Mouse (Mus musculus): Measurements from ENCODE around the gene Itgb4. TPM values are rescaled to one million over a fixed set of nuclear protein-coding genes. Genes with fewer than 3 reads are reported as not detected.

Itgb4 gene
- polyA plus RNA-seq, 1 experiment from 2014 or later: 5.5 TPM

DNA sequence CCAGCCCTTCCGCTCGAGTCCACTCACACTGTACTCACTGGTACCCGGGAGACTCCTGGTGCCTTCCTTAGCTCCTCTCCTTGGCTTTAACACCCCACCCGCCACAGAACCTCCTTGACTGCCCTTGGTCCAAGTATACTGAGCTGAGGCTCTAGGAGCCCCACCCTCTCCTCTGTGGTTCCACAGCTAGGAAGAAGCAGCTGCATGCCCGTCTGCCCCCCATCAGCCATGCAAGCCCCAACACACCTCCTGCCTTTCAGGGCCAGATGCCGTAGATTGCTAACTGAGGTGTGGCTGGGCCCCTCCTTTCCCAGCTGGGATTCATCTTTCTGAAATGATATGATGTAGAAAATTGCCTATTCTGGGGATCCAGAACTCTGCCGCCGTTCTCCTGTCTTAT, 29.3 kb upstream of the Itgb4 start:
- 85% methylated on average over 8 of the region's 8 CpGs for WGBS
- Histone ChIP-seq H3K36me3 (ENCODE audit: control insufficient read depth, insufficient read depth, low read length) (peaks cover 82% of the 10 kb centered on the region), H3K27me3 (replicated peaks; ENCODE audit: control insufficient read depth, insufficient read depth, low read length) (no peaks in the 10 kb centered on the region), H3K9ac (ENCODE audit: low read length) (no peak overlapping the region), H3K4me1 (replicated peaks; ENCODE audit: control insufficient read depth, insufficient read depth, low read length) (no peaks in the 10 kb centered on the region), H3K4me2 (ENCODE audit: low read length) (no peak overlapping the region), H3K27ac (ENCODE audit: low read depth) (no peak overlapping the region), H3K4me3 (ENCODE audit: low read depth, low read length) (no peak overlapping the region), H3K9me3 (ENCODE audit: control insufficient read depth, low read length) (no peaks in the 10 kb centered on the region)
- no peak for DNase-seq (ENCODE audit: low spot score)
- ATAC-seq (replicated peaks; ENCODE audit: low FRiP score, low TSS enrichment, low read depth): no peak

DNA sequence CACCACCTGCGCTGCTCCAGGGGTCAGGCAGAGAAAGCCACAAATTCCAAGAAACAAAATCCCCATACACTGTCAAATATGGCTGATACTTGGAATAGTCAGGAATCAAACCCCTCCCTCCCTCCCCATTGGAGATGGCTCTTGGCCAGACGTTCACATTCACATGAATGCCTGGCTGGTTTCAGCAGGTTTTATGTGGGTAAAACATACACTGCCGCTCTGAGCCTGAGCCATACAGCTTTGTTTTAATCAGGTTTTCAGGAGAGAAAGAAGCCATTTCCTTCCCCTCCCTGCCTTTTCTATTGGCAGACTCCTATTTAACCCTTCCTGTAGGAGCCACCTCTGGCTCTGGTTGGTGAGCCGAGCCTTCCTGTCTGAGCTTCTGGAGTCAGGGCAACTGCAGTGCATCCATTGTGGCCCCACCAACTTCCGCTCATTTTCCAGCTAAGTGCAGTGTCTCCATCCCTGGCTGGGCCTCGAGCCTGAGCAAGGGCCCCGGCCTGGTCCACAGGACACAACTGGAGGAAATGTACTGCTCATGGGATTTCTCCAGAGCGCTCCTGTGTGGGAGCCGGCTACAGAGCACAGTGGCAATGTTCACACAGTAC, 28.2 kb upstream of the Itgb4 start:
- no peak overlapping the region for H3K4me3 ChIP-seq (ENCODE audit: low read depth, low read length)
- H3K27me3 ChIP-seq (replicated peaks; ENCODE audit: control insufficient read depth, insufficient read depth, low read length): no peaks in the 10 kb centered on the region
- no peaks in the 10 kb centered on the region for H3K9me3 ChIP-seq (ENCODE audit: control insufficient read depth, low read length)
- WGBS: 91% methylated on average over 9 of the region's 9 CpGs
- no peak overlapping the region for H3K27ac ChIP-seq (ENCODE audit: low read depth)
- H3K4me1 ChIP-seq (replicated peaks; ENCODE audit: control insufficient read depth, insufficient read depth, low read length): no peaks in the 10 kb centered on the region
- DNase-seq (ENCODE audit: low spot score) (no peak), ATAC-seq (replicated peaks; ENCODE audit: low FRiP score, low TSS enrichment, low read depth) (no peak)
- H3K36me3 ChIP-seq (ENCODE audit: control insufficient read depth, insufficient read depth, low read length): peaks cover 80% of the 10 kb centered on the region
- no peak overlapping the region for H3K9ac ChIP-seq (ENCODE audit: low read length)
- H3K4me2 ChIP-seq (ENCODE audit: low read length): no peak overlapping the region

DNA sequence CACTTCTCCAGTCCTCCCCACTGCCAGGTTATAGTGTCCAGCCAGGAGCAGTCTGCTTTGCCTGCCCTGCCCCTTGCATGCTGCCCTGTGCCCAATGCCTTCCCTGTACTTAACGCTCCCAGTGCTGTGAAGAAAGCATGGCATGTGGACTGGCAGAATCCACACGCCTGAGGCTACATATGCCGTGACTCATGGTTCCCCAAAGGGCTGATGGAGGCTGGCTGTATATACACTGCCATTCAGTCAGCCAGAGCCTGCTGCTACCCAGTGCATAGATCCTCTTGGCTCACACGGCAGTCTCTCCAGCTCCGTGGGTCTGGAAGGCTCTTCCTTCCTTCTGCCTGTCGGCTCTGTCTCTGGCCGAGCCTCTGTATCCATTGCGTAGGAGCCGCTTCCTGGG, 26.2 kb upstream of the Itgb4 start:
- WGBS: 90% methylated on average over 9 of the region's 9 CpGs
- ATAC-seq (replicated peaks; ENCODE audit: low FRiP score, low TSS enrichment, low read depth) (no peak), DNase-seq (ENCODE audit: low spot score) (no peak)
- H3K4me3 ChIP-seq (ENCODE audit: low read depth, low read length): no peak overlapping the region
- peaks cover 79% of the 10 kb centered on the region for H3K36me3 ChIP-seq (ENCODE audit: control insufficient read depth, insufficient read depth, low read length)
- no peaks in the 10 kb centered on the region for H3K4me1 ChIP-seq (replicated peaks; ENCODE audit: control insufficient read depth, insufficient read depth, low read length)
- no peaks in the 10 kb centered on the region for H3K9me3 ChIP-seq (ENCODE audit: control insufficient read depth, low read length)
- no peak overlapping the region for H3K27ac ChIP-seq (ENCODE audit: low read depth)
- H3K27me3 ChIP-seq (replicated peaks; ENCODE audit: control insufficient read depth, insufficient read depth, low read length): no peaks in the 10 kb centered on the region
- H3K4me2 ChIP-seq (ENCODE audit: low read length): no peak overlapping the region
- no peak overlapping the region for H3K9ac ChIP-seq (ENCODE audit: low read length)

DNA sequence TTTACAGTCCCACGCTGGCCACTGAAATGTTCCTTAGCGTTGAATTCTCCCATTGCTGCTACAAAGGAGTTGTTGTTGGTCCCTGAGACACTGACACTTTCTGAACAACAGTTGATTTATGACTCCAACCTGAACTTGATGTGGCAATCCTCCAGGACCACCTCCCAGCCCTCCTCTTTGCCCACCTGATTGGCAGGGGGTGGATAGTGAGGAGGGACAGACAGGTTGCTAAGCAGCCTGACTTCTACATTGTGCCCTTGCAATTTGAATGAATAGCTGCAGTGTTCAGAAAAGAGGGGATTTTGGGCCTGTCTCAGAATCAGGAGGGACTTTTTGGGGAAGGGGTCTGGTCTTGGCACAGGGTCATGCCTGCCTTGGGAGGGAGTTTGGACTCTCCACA, 23.8 kb upstream of the Itgb4 start:
- H3K27ac ChIP-seq (ENCODE audit: low read depth): no peak overlapping the region
- no peak overlapping the region for H3K4me2 ChIP-seq (ENCODE audit: low read length)
- DNase-seq (ENCODE audit: low spot score) (no peak), ATAC-seq (replicated peaks; ENCODE audit: low FRiP score, low TSS enrichment, low read depth) (no peak)
- peaks cover 72% of the 10 kb centered on the region for H3K36me3 ChIP-seq (ENCODE audit: control insufficient read depth, insufficient read depth, low read length)
- no peaks in the 10 kb centered on the region for H3K9me3 ChIP-seq (ENCODE audit: control insufficient read depth, low read length)
- WGBS: 86% methylated on average over 2 of the region's 2 CpGs
- no peak overlapping the region for H3K9ac ChIP-seq (ENCODE audit: low read length)
- no peak overlapping the region for H3K4me3 ChIP-seq (ENCODE audit: low read depth, low read length)
- H3K4me1 ChIP-seq (replicated peaks; ENCODE audit: control insufficient read depth, insufficient read depth, low read length): no peaks in the 10 kb centered on the region
- no peaks in the 10 kb centered on the region for H3K27me3 ChIP-seq (replicated peaks; ENCODE audit: control insufficient read depth, insufficient read depth, low read length)

GRCm38 (mm10) chr11:115954712-115955111, 19.8 kb upstream of the Itgb4 start:
- ATAC-seq (replicated peaks; ENCODE audit: low FRiP score, low TSS enrichment, low read depth) (no peak), DNase-seq (ENCODE audit: low spot score) (no peak)
- Histone ChIP-seq H3K9me3 (ENCODE audit: control insufficient read depth, low read length) (no peaks in the 10 kb centered on the region), H3K36me3 (ENCODE audit: control insufficient read depth, insufficient read depth, low read length) (peaks cover 60% of the 10 kb centered on the region), H3K4me2 (ENCODE audit: low read length) (no peak overlapping the region), H3K4me1 (replicated peaks; ENCODE audit: control insufficient read depth, insufficient read depth, low read length) (no peaks in the 10 kb centered on the region), H3K9ac (ENCODE audit: low read length) (no peak overlapping the region), H3K4me3 (ENCODE audit: low read depth, low read length) (no peak overlapping the region), H3K27ac (ENCODE audit: low read depth) (0 out of 2 replicates have a peak overlapping the region, but pooled peaks have one; percentile 34), H3K27me3 (replicated peaks; ENCODE audit: control insufficient read depth, insufficient read depth, low read length) (no peaks in the 10 kb centered on the region)
- WGBS: 76% methylated on average over 5 of the region's 5 CpGs

DNA sequence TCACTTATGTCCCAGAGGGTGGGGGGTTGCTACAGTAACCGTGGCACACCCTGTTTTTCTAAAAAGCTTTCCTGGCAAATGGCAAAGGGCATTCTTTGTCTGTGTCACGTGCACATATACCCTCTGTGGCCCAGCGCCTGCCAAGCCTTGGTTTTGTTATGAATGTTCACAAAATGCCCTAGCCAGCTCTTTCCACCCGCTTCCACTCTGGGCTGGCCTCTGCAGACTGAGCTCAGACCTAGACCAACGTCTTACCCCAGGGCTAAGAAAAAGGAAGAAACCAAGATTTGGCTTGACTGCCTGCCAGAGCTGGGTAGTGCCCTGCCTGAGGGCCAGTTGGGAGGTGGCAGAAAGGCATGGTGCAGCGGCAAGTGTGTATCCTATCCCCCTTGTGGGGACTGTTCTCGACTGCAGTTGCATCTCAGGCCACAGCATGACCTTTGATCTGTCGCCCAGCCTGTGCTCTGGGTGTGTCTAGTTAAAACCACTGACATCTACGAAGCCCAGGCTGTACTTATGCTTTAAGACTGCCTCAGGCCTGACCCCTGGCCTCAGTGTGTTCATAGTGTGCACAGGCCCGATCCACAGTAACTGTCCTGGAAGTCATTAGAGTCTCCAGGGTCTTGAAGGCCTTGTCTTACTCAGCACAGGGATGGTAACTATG, 19.2 kb upstream of the Itgb4 start:
- Histone ChIP-seq H3K36me3 (ENCODE audit: control insufficient read depth, insufficient read depth, low read length) (peaks cover 63% of the 10 kb centered on the region), H3K27ac (ENCODE audit: low read depth) (peak overlapping the region; percentile 34; the same call in 1 of the 2 replicates), H3K9ac (ENCODE audit: low read length) (no peak overlapping the region), H3K4me3 (ENCODE audit: low read depth, low read length) (no peak overlapping the region), H3K9me3 (ENCODE audit: control insufficient read depth, low read length) (no peaks in the 10 kb centered on the region), H3K4me1 (replicated peaks; ENCODE audit: control insufficient read depth, insufficient read depth, low read length) (no peaks in the 10 kb centered on the region), H3K27me3 (replicated peaks; ENCODE audit: control insufficient read depth, insufficient read depth, low read length) (no peaks in the 10 kb centered on the region), H3K4me2 (ENCODE audit: low read length) (no peak overlapping the region)
- no peak for DNase-seq (ENCODE audit: low spot score)
- ATAC-seq (replicated peaks; ENCODE audit: low FRiP score, low TSS enrichment, low read depth): peak; percentile 48; the same call in 1 of the 2 replicates
- 60% methylated on average over 10 of the region's 10 CpGs for WGBS

- 59% methylated on average over 4 of the region's 4 CpGs for WGBS
- Histone ChIP-seq H3K4me1 (replicated peaks; ENCODE audit: control insufficient read depth, insufficient read depth, low read length) (no peaks in the 10 kb centered on the region), H3K9ac (ENCODE audit: low read length) (no peak overlapping the region), H3K9me3 (ENCODE audit: control insufficient read depth, low read length) (no peaks in the 10 kb centered on the region), H3K4me3 (ENCODE audit: low read depth, low read length) (no peak overlapping the region), H3K4me2 (ENCODE audit: low read length) (no peak overlapping the region), H3K27ac (ENCODE audit: low read depth) (peak overlapping the region; percentile 62), H3K36me3 (ENCODE audit: control insufficient read depth, insufficient read depth, low read length) (peaks cover 69% of the 10 kb centered on the region), H3K27me3 (replicated peaks; ENCODE audit: control insufficient read depth, insufficient read depth, low read length) (no peaks in the 10 kb centered on the region)
- ATAC-seq (replicated peaks; ENCODE audit: low FRiP score, low TSS enrichment, low read depth) (no peak; the same call in 1 of the 2 replicates), DNase-seq (ENCODE audit: low spot score) (peak; percentile 57)
Observed at GRCm38 (mm10) chr11:115956453-115956852, 18.1 kb upstream of the Itgb4 start.

DNA sequence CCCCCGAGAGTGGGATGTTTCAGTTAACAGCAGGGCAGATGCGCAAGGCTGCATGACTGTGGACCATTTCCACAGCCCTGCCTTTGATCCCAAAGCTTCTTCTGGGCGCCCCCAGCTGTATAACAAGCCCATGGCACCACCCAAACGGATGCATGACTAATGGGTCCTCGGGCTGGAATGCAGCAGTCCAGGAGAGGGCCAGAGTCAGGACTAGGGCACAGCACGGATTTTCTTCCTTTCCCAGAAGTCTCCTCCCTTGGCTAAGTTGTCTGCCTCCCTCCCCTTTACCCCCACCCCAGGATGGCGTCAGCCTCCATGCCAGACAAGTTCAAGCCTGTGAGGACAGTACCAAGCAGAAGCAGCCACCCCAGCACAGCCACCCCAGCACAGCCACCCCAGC, 16.5 kb upstream of the Itgb4 start:
- no peaks in the 10 kb centered on the region for H3K27me3 ChIP-seq (replicated peaks; ENCODE audit: control insufficient read depth, insufficient read depth, low read length)
- H3K4me2 ChIP-seq (ENCODE audit: low read length): no peak overlapping the region
- no peak for DNase-seq (ENCODE audit: low spot score)
- H3K4me1 ChIP-seq (replicated peaks; ENCODE audit: control insufficient read depth, insufficient read depth, low read length): no peaks in the 10 kb centered on the region
- WGBS: 71% methylated on average over 7 of the region's 7 CpGs
- H3K9me3 ChIP-seq (ENCODE audit: control insufficient read depth, low read length): no peaks in the 10 kb centered on the region
- no peak overlapping the region for H3K9ac ChIP-seq (ENCODE audit: low read length)
- no peak overlapping the region for H3K4me3 ChIP-seq (ENCODE audit: low read depth, low read length)
- H3K36me3 ChIP-seq (ENCODE audit: control insufficient read depth, insufficient read depth, low read length): peaks cover 70% of the 10 kb centered on the region
- no peak overlapping the region for H3K27ac ChIP-seq (ENCODE audit: low read depth)
- ATAC-seq (replicated peaks; ENCODE audit: low FRiP score, low TSS enrichment, low read depth): no peak

DNA sequence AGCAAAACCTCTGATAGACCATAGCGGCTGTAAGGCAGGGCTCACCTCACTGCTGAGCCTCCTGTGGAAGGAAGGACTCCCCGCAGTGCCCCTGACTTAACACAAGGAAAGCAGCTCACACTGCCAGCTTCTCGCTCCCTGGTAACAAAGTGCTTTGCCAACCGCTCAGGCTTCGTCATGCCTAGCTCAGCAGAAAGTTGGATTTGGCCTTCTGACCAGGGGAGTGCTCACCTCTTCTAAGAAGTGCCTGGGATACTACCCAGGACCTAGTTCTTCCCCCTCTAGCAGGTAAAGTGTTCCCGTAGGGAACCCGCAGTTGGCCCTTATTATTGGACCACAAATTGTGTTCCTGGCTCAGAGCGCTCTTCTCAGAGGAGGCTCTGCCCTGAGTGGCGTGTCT, 15.5 kb upstream of the Itgb4 start:
- Histone ChIP-seq H3K27ac (ENCODE audit: low read depth) (no peak overlapping the region), H3K4me2 (ENCODE audit: low read length) (no peak overlapping the region), H3K9ac (ENCODE audit: low read length) (no peak overlapping the region), H3K4me1 (replicated peaks; ENCODE audit: control insufficient read depth, insufficient read depth, low read length) (no peaks in the 10 kb centered on the region), H3K27me3 (replicated peaks; ENCODE audit: control insufficient read depth, insufficient read depth, low read length) (no peaks in the 10 kb centered on the region), H3K36me3 (ENCODE audit: control insufficient read depth, insufficient read depth, low read length) (peaks cover 70% of the 10 kb centered on the region), H3K9me3 (ENCODE audit: control insufficient read depth, low read length) (no peaks in the 10 kb centered on the region), H3K4me3 (ENCODE audit: low read depth, low read length) (no peak overlapping the region)
- WGBS: 96% methylated on average over 9 of the region's 9 CpGs
- ATAC-seq (replicated peaks; ENCODE audit: low FRiP score, low TSS enrichment, low read depth): no peak
- no peak for DNase-seq (ENCODE audit: low spot score)

Measured in intestine, embryonic 14.5 days (tissue).